Mouse (Mus musculus): ENCODE measurements around the gene Zcchc14.

Zcchc14 gene

DNA sequence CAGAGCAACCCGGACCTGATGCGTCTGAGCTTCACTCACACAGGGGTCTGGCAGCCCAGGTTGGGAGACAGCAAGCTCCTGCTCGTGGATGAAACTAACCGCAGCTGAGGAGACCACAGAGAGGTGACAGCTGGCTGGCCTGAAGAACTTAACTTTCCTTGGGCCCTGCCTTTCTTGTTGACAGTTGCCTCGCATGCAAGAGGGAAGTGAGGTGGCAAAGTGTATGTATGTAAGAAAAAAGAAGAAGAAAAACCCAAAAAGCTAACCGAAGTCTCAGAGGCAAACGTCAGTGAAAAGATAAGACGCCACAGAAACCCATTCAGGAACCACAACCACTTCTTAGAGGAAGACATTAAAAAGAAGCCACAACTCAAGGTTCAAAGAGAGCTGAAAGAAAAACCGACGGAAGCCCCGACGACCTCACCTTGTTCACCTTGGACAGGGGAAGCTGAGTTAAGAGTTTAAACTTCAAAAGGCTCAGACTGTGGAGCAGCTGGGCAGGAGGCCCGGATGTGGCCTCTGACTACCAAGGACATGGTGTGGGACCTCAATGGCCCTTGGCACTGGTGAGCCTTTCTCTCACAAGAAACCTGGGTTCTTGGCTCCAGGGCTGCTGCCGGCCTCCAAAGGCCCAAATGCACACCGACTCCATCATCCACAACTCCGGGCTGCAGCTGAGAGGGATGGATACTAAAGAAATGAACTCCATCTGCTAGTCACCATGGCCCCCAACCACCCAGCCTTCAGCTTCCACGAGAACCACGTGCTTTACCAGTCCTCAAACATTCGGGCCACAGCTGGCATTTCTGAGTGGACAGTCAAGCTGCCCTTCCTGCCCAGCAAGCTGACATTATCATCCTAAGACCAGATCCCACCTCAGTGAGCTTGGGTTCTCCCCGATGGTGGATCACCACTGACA, 2.1 kb downstream of the Zcchc14 start:
- ChIA-PET POLR2A (interaction anchor here in 3 of 4 experiments (0.5 to 2.6 kb wide), 14 partner anchors 9 to 259 kb away, joined by 3 to 16 read pairs (median 3); partner anchors contain the start of genes Fbxo31 (in 1 of the 3) and Map1lc3b (in 1 of the 3)), CTCF (interaction anchor here in 2 of 4 experiments (1.2 to 1.5 kb wide), 2 partner anchors 51 to 103 kb away, joined by 3 to 4 read pairs; no protein-coding TSS in a partner anchor)

- CTCF ChIA-PET = no interaction called here
- POLR2A ChIA-PET = interaction anchor here in 2 of 4 experiments (1.0 to 2.0 kb wide), 8 partner anchors 9 to 68 kb away, joined by 3 to 6 read pairs (median 3); partner anchors contain the start of gene Map1lc3b (in 1 of the 2)
Observed at GRCm38 (mm10) chr8:121649904-121650303, 2.8 kb downstream of the Zcchc14 start.

- POLR2A ChIA-PET = interaction anchor here in 2 of 4 experiments (0.6 to 1.5 kb wide), 4 partner anchors 9 to 59 kb away, joined by 3 to 6 read pairs (median 3); partner anchors contain the start of gene Map1lc3b (in 1 of the 2)
- CTCF ChIA-PET = no interaction called here
Observed at GRCm38 (mm10) chr8:121649423-121649822, 3.3 kb downstream of the Zcchc14 start.

DNA sequence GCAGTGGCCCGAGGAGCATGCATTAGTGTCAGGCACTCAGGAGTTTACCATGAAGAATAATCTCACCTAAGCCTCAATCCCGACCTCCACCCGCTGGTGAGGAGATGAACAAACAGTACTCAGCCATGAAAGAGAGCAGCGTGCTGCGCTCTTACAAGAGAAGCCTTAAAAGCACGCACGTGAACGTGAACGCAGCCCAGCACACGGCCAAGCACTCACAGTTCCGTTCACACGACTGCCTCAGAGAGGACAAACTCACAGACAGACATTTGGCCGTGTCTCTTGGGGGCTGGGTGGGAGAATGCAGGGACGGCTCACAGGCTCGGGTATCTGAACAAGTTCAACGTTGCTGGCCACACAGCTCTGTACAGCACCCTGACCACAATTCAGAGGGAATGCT, 4.2 kb downstream of the Zcchc14 start:
- ChIA-PET CTCF (interaction anchor here in 3 of 4 experiments (0.6 to 1.1 kb wide), 4 partner anchors 19 to 261 kb away, joined by 3 to 6 read pairs (median 4); no protein-coding TSS in a partner anchor), POLR2A (interaction anchor here in 3 of 4 experiments (0.6 to 1.9 kb wide), 4 partner anchors 8 to 532 kb away, joined by 3 to 6 read pairs (median 4); partner anchors contain the start of genes Foxc2 (in 1 of the 3) and Map1lc3b (in 1 of the 3))

GRCm38 (mm10) chr8:121647511-121648215, 5.0 kb downstream of the Zcchc14 start:
- POLR2A ChIA-PET = interaction anchor here in 3 of 4 experiments (0.6 to 1.9 kb wide), 4 partner anchors 9 to 532 kb away, joined by 4 to 6 read pairs (median 4); partner anchors contain the start of genes Foxc2 (in 1 of the 3) and Map1lc3b (in 1 of the 3)
- CTCF ChIA-PET = interaction anchor here (0.5 to 1.1 kb wide), 6 partner anchors 20 to 262 kb away, joined by 3 to 5 read pairs (median 3); no protein-coding TSS in a partner anchor

DNA sequence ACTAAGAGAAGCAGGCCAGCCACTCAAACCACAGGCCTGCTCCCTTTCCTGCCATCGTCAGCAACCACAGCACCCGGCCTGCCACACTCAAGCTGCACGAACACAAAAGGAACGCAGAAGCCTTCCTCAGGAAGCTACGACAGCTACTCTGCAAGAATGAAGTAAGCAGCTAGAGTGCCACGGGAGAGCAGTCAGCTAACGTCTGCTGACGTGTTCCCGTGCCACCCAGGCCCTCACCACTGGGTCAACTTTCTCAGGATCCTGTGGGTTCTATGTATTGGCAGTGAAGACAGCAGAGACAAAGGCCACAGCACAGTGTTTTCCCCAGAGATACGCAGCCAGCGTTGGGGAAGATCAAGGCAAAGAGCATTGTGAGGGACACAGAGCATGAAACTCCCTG, 9.3 kb downstream of the Zcchc14 start:
- POLR2A ChIA-PET = interaction anchor here in 1 of 4 experiments (0.9 kb wide), 1 partner anchor 9 kb away, joined by 3 read pairs; the partner anchor contains the start of gene Zcchc14
- CTCF ChIA-PET = no interaction called here

DNA sequence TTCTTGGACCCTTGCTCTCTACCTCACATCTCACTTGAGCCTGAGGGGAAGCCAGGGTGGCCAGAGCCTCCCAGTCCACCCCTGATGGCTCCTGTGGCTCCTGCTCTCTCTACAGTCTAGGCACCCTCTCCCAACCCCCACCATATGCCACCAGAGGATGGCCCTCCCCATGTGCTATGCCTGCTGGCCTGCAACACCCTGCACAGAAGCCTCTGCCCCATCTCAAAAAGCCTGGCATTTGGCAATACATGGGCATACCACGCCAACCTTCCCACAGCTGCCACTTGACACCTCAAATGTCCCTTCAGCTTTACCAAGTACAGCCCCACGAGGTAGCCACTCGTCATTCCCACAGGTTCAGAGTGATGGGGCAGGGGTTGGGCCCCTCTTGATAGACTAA, 9.9 kb downstream of the Zcchc14 start:
- ChIA-PET CTCF (interaction anchor here in 1 of 4 experiments (1.3 kb wide), 1 partner anchor 35 kb away, joined by 3 read pairs; no protein-coding TSS in a partner anchor), POLR2A (interaction anchor here in 1 of 4 experiments (0.9 kb wide), 1 partner anchor 10 kb away, joined by 3 read pairs; the partner anchor contains the start of gene Zcchc14)

GRCm38 (mm10) chr8:121636180-121636579, 16.5 kb downstream of the Zcchc14 start:
- ChIA-PET CTCF (interaction anchor here in 2 of 4 experiments (0.5 to 1.2 kb wide), 4 partner anchors 8 to 278 kb away, joined by 3 read pairs; no protein-coding TSS in a partner anchor), POLR2A (interaction anchor here in 2 of 4 experiments (0.7 to 1.4 kb wide), 3 partner anchors 9 to 966 kb away, joined by 3 to 5 read pairs (median 4); no protein-coding TSS in a partner anchor)

DNA sequence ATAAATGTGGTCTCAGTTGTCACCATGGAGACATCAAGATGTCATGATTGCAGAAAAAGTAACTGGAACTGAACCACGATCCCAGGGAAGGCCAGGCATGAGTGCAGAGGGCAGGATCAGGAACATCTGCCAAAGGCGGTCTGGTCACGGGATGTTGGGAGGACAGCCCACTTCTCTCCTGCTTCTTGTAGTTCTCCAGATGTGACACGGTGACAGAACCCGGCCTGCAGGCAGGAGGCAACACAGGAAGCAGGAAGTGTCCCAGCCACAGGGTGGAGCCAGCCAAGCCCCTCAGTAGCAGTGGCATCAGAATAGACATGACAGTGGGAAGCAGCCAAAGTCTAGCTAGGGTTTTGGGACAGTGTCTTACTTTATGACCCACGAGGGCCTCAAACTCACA, 17.2 kb downstream of the Zcchc14 start:
- POLR2A ChIA-PET = interaction anchor here in 2 of 4 experiments (0.5 to 0.8 kb wide), 2 partner anchors 33 to 42 kb away, joined by 4 to 11 read pairs; no protein-coding TSS in a partner anchor
- CTCF ChIA-PET = interaction anchor here in 2 of 4 experiments (0.9 to 1.2 kb wide), 3 partner anchors 9 to 28 kb away, joined by 3 read pairs; no protein-coding TSS in a partner anchor

GRCm38 (mm10) chr8:121632401-121632800, 20.3 kb downstream of the Zcchc14 start:
- CTCF ChIA-PET = interaction anchor here in 2 of 4 experiments (0.5 to 1.4 kb wide), 4 partner anchors 24 to 374 kb away, joined by 3 to 4 read pairs (median 3); no protein-coding TSS in a partner anchor
- POLR2A ChIA-PET = no interaction called here

DNA sequence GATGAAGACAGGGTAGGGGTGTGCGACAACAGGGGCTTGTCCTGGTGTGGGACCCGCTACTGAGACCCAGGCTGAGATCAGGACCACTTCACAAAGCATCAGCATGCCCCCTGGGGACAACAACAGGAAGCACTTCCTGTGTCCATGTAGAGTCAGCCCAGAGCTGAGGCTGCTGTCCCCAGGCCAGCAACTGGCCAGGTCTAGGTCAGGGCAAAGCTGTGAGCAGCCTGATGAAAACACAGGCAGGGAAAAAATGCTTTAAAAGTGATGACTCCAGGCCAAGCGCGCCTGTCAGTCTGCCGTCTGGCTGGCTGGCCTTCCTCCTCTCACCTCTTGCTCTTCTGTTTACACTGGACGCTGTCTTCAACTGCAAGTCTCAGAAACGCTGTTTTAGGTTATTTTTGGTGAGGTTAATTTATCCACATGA, 21.0 kb downstream of the Zcchc14 start:
- ChIA-PET CTCF (interaction anchor here in 1 of 4 experiments (1.4 kb wide), 2 partner anchors 24 to 29 kb away, joined by 4 read pairs; no protein-coding TSS in a partner anchor), POLR2A (interaction anchor here in 2 of 4 experiments (0.9 to 1.5 kb wide), 2 partner anchors 27 to 41 kb away, joined by 3 read pairs; no protein-coding TSS in a partner anchor)

- ChIA-PET POLR2A (interaction anchor here in 2 of 4 experiments (0.8 to 1.2 kb wide), 2 partner anchors 37 kb away, joined by 3 read pairs; no protein-coding TSS in a partner anchor), CTCF (interaction anchor here in 3 of 4 experiments (0.5 to 1.4 kb wide), 4 partner anchors 21 to 499 kb away, joined by 3 to 9 read pairs (median 4); no protein-coding TSS in a partner anchor)
Observed at GRCm38 (mm10) chr8:121628681-121629080, 24.0 kb downstream of the Zcchc14 start.

- POLR2A ChIA-PET = interaction anchor here in 1 of 4 experiments (1.1 kb wide), 1 partner anchor 32 kb away, joined by 3 read pairs; no protein-coding TSS in a partner anchor
Observed at GRCm38 (mm10) chr8:121623043-121623442, 29.7 kb downstream of the Zcchc14 start.

GRCm38 (mm10) chr8:121621879-121622278, 30.8 kb downstream of the Zcchc14 start:
- POLR2A ChIA-PET = interaction anchor here in 2 of 4 experiments (1.1 to 1.5 kb wide), 2 partner anchors 31 kb away, joined by 3 read pairs; no protein-coding TSS in a partner anchor

More at GRCm38 (mm10) chr8:121623043-121623442, 29.7 kb downstream of the Zcchc14 start:
- CTCF ChIA-PET = interaction anchor here in 2 of 4 experiments (1.0 to 1.9 kb wide), 4 partner anchors 15 to 76 kb away, joined by 4 to 8 read pairs (median 5); no protein-coding TSS in a partner anchor

GRCm38 (mm10) chr8:121620801-121621516, 31.7 kb downstream of the Zcchc14 start:
- ChIA-PET CTCF (interaction anchor here in 3 of 4 experiments (0.7 to 2.1 kb wide), 5 partner anchors 13 to 74 kb away, joined by 3 to 9 read pairs (median 8); no protein-coding TSS in a partner anchor), POLR2A (interaction anchor here in 2 of 4 experiments (0.8 to 1.6 kb wide), 4 partner anchors 13 to 32 kb away, joined by 3 read pairs; no protein-coding TSS in a partner anchor)

More at GRCm38 (mm10) chr8:121621879-121622278, 30.8 kb downstream of the Zcchc14 start:
- CTCF ChIA-PET = interaction anchor here in 3 of 4 experiments (0.6 to 2.1 kb wide), 6 partner anchors 14 to 1082 kb away, joined by 3 to 9 read pairs (median 7); no protein-coding TSS in a partner anchor

- POLR2A ChIA-PET = interaction anchor here in 2 of 4 experiments (0.9 to 2.0 kb wide), 6 partner anchors 12 to 34 kb away, joined by 3 to 6 read pairs (median 3); no protein-coding TSS in a partner anchor
- CTCF ChIA-PET = interaction anchor here in 3 of 4 experiments (0.7 to 2.8 kb wide), 5 partner anchors 11 to 17 kb away, joined by 3 to 11 read pairs (median 5); no protein-coding TSS in a partner anchor
Observed at GRCm38 (mm10) chr8:121619401-121619995, 33.2 kb downstream of the Zcchc14 start.

Data from embryonic stem cell, embryonic (primary cell).